Mouse (Mus musculus): ENCODE results near the gene Comtd1. TPM values are rescaled to one million over a fixed set of nuclear protein-coding genes. Genes with fewer than 3 reads are reported as not detected.

Comtd1 gene
- polyA plus RNA-seq, 1 experiment from 2014 or later: 38.8 TPM

- Histone ChIP-seq H3K4me2 (ENCODE audit: low read length) (no peak overlapping the region), H3K27me3 (ENCODE audit: control insufficient read depth, insufficient read depth, low read length) (no peaks in the 10 kb centered on the region), H3K36me3 (ENCODE audit: control insufficient read depth, insufficient read depth, low read length) (no peaks in the 10 kb centered on the region), H3K4me1 (ENCODE audit: control insufficient read depth, insufficient read depth, low read length) (no peaks in the 10 kb centered on the region), H3K4me3 (replicated peaks; ENCODE audit: low read depth, low read length) (no peak overlapping the region), H3K9me3 (ENCODE audit: control insufficient read depth, low read length) (no peaks in the 10 kb centered on the region), H3K27ac (replicated peaks; ENCODE audit: low read depth, low read length) (no peak overlapping the region), H3K9ac (replicated peaks; ENCODE audit: low read length) (no peak overlapping the region)
- no peak for ATAC-seq (ENCODE audit: low FRiP score, low TSS enrichment)
- WGBS: 84% methylated on average over 7 of the region's 7 CpGs
- DNase-seq: no peak
Observed at GRCm38 (mm10) chr14:21823897-21824296, 24.9 kb downstream of the Comtd1 start.

GRCm38 (mm10) chr14:21822795-21823374 is 25.9 kb downstream of the Comtd1 start:
- Histone ChIP-seq H3K27ac (replicated peaks; ENCODE audit: low read depth, low read length) (0 out of 2 replicates have a peak overlapping the region, but pooled peaks have one; percentile 26), H3K4me3 (replicated peaks; ENCODE audit: low read depth, low read length) (no peak overlapping the region), H3K4me2 (ENCODE audit: low read length) (no peak overlapping the region), H3K4me1 (ENCODE audit: control insufficient read depth, insufficient read depth, low read length) (no peaks in the 10 kb centered on the region), H3K36me3 (ENCODE audit: control insufficient read depth, insufficient read depth, low read length) (no peaks in the 10 kb centered on the region), H3K9me3 (ENCODE audit: control insufficient read depth, low read length) (no peaks in the 10 kb centered on the region), H3K27me3 (ENCODE audit: control insufficient read depth, insufficient read depth, low read length) (no peaks in the 10 kb centered on the region), H3K9ac (replicated peaks; ENCODE audit: low read length) (no peak overlapping the region)
- ATAC-seq (ENCODE audit: low FRiP score, low TSS enrichment): no peak
- WGBS: 61% methylated on average over 7 of the region's 7 CpGs
- DNase-seq: peak; percentile 45

- DNase-seq: no peak
- WGBS: 61% methylated on average over 7 of the region's 7 CpGs
Observed at GRCm38 (mm10) chr14:21822307-21822706, 26.5 kb downstream of the Comtd1 start.

GRCm38 (mm10) chr14:21820880-21821505 is 27.8 kb downstream of the Comtd1 start:
- no peaks in the 10 kb centered on the region for H3K27me3 ChIP-seq (ENCODE audit: control insufficient read depth, insufficient read depth, low read length)
- H3K27ac ChIP-seq (replicated peaks; ENCODE audit: low read depth, low read length): no peak overlapping the region
- H3K9me3 ChIP-seq (ENCODE audit: control insufficient read depth, low read length): no peaks in the 10 kb centered on the region
- ATAC-seq (ENCODE audit: low FRiP score, low TSS enrichment) (no peak), DNase-seq (no peak)
- H3K4me1 ChIP-seq (ENCODE audit: control insufficient read depth, insufficient read depth, low read length): no peaks in the 10 kb centered on the region
- H3K9ac ChIP-seq (replicated peaks; ENCODE audit: low read length): no peak overlapping the region
- 93% methylated on average over 4 of the region's 4 CpGs for WGBS
- H3K4me2 ChIP-seq (ENCODE audit: low read length): no peak overlapping the region
- H3K4me3 ChIP-seq (replicated peaks; ENCODE audit: low read depth, low read length): no peak overlapping the region
- no peaks in the 10 kb centered on the region for H3K36me3 ChIP-seq (ENCODE audit: control insufficient read depth, insufficient read depth, low read length)

More at GRCm38 (mm10) chr14:21822307-21822706, 26.5 kb downstream of the Comtd1 start:
- Histone ChIP-seq H3K27me3 (ENCODE audit: control insufficient read depth, insufficient read depth, low read length) (no peaks in the 10 kb centered on the region), H3K9ac (replicated peaks; ENCODE audit: low read length) (no peak overlapping the region), H3K27ac (replicated peaks; ENCODE audit: low read depth, low read length) (no peak overlapping the region), H3K4me3 (replicated peaks; ENCODE audit: low read depth, low read length) (no peak overlapping the region), H3K4me1 (ENCODE audit: control insufficient read depth, insufficient read depth, low read length) (no peaks in the 10 kb centered on the region), H3K36me3 (ENCODE audit: control insufficient read depth, insufficient read depth, low read length) (no peaks in the 10 kb centered on the region), H3K4me2 (ENCODE audit: low read length) (no peak overlapping the region), H3K9me3 (ENCODE audit: control insufficient read depth, low read length) (no peaks in the 10 kb centered on the region)
- no peak for ATAC-seq (ENCODE audit: low FRiP score, low TSS enrichment)

- H3K9ac ChIP-seq (replicated peaks; ENCODE audit: low read length): no peak overlapping the region
- no peaks in the 10 kb centered on the region for H3K36me3 ChIP-seq (ENCODE audit: control insufficient read depth, insufficient read depth, low read length)
- WGBS: 42% methylated on average over 4 of the region's 4 CpGs
- ATAC-seq (ENCODE audit: low FRiP score, low TSS enrichment): no peak
- no peak overlapping the region for H3K27ac ChIP-seq (replicated peaks; ENCODE audit: low read depth, low read length)
- DNase-seq: no peak
- H3K9me3 ChIP-seq (ENCODE audit: control insufficient read depth, low read length): no peaks in the 10 kb centered on the region
- no peak overlapping the region for H3K4me3 ChIP-seq (replicated peaks; ENCODE audit: low read depth, low read length)
- H3K27me3 ChIP-seq (ENCODE audit: control insufficient read depth, insufficient read depth, low read length): no peaks in the 10 kb centered on the region
- H3K4me1 ChIP-seq (ENCODE audit: control insufficient read depth, insufficient read depth, low read length): no peaks in the 10 kb centered on the region
- no peak overlapping the region for H3K4me2 ChIP-seq (ENCODE audit: low read length)
Observed at GRCm38 (mm10) chr14:21817453-21817852, 31.3 kb downstream of the Comtd1 start.

GRCm38 (mm10) chr14:21816255-21816654 is 32.5 kb downstream of the Comtd1 start:
- Histone ChIP-seq H3K27ac (replicated peaks; ENCODE audit: low read depth, low read length) (no peak overlapping the region), H3K9me3 (ENCODE audit: control insufficient read depth, low read length) (no peaks in the 10 kb centered on the region), H3K4me2 (ENCODE audit: low read length) (no peak overlapping the region), H3K4me1 (ENCODE audit: control insufficient read depth, insufficient read depth, low read length) (no peaks in the 10 kb centered on the region), H3K27me3 (ENCODE audit: control insufficient read depth, insufficient read depth, low read length) (no peaks in the 10 kb centered on the region), H3K9ac (replicated peaks; ENCODE audit: low read length) (no peak overlapping the region), H3K36me3 (ENCODE audit: control insufficient read depth, insufficient read depth, low read length) (no peaks in the 10 kb centered on the region), H3K4me3 (replicated peaks; ENCODE audit: low read depth, low read length) (no peak overlapping the region)
- DNase-seq (no peak), ATAC-seq (ENCODE audit: low FRiP score, low TSS enrichment) (no peak)
- 83% methylated on average over 3 of the region's 3 CpGs for WGBS

- Histone ChIP-seq H3K36me3 (ENCODE audit: control insufficient read depth, insufficient read depth, low read length) (no peaks in the 10 kb centered on the region), H3K9ac (replicated peaks; ENCODE audit: low read length) (no peak overlapping the region), H3K9me3 (ENCODE audit: control insufficient read depth, low read length) (no peaks in the 10 kb centered on the region), H3K4me3 (replicated peaks; ENCODE audit: low read depth, low read length) (no peak overlapping the region), H3K4me2 (ENCODE audit: low read length) (no peak overlapping the region), H3K27me3 (ENCODE audit: control insufficient read depth, insufficient read depth, low read length) (no peaks in the 10 kb centered on the region), H3K27ac (replicated peaks; ENCODE audit: low read depth, low read length) (no peak overlapping the region), H3K4me1 (ENCODE audit: control insufficient read depth, insufficient read depth, low read length) (no peaks in the 10 kb centered on the region)
- ATAC-seq (ENCODE audit: low FRiP score, low TSS enrichment) (no peak), DNase-seq (no peak)
- 92% methylated on average over 4 of the region's 4 CpGs for WGBS
Observed at GRCm38 (mm10) chr14:21814606-21815005, 34.2 kb downstream of the Comtd1 start.

GRCm38 (mm10) chr14:21813847-21814246 is 34.9 kb downstream of the Comtd1 start:
- no peaks in the 10 kb centered on the region for H3K4me1 ChIP-seq (ENCODE audit: control insufficient read depth, insufficient read depth, low read length)
- H3K27me3 ChIP-seq (ENCODE audit: control insufficient read depth, insufficient read depth, low read length): no peaks in the 10 kb centered on the region
- H3K27ac ChIP-seq (replicated peaks; ENCODE audit: low read depth, low read length): no peak overlapping the region
- no peak overlapping the region for H3K9ac ChIP-seq (replicated peaks; ENCODE audit: low read length)
- WGBS: 87% methylated on average over 3 of the region's 3 CpGs
- no peak overlapping the region for H3K4me2 ChIP-seq (ENCODE audit: low read length)
- ATAC-seq (ENCODE audit: low FRiP score, low TSS enrichment): no peak
- H3K9me3 ChIP-seq (ENCODE audit: control insufficient read depth, low read length): no peaks in the 10 kb centered on the region
- DNase-seq: no peak
- H3K36me3 ChIP-seq (ENCODE audit: control insufficient read depth, insufficient read depth, low read length): no peaks in the 10 kb centered on the region
- no peak overlapping the region for H3K4me3 ChIP-seq (replicated peaks; ENCODE audit: low read depth, low read length)

- Histone ChIP-seq H3K9ac (replicated peaks; ENCODE audit: low read length) (no peak overlapping the region), H3K4me1 (ENCODE audit: control insufficient read depth, insufficient read depth, low read length) (no peaks in the 10 kb centered on the region), H3K27ac (replicated peaks; ENCODE audit: low read depth, low read length) (no peak overlapping the region), H3K9me3 (ENCODE audit: control insufficient read depth, low read length) (no peaks in the 10 kb centered on the region), H3K36me3 (ENCODE audit: control insufficient read depth, insufficient read depth, low read length) (no peaks in the 10 kb centered on the region), H3K4me2 (ENCODE audit: low read length) (no peak overlapping the region), H3K27me3 (ENCODE audit: control insufficient read depth, insufficient read depth, low read length) (no peaks in the 10 kb centered on the region), H3K4me3 (replicated peaks; ENCODE audit: low read depth, low read length) (no peak overlapping the region)
- WGBS: 89% methylated on average over 4 of the region's 4 CpGs
- DNase-seq (no peak), ATAC-seq (ENCODE audit: low FRiP score, low TSS enrichment) (no peak)
Observed at GRCm38 (mm10) chr14:21813216-21813615, 35.6 kb downstream of the Comtd1 start.

Data from midbrain, embryonic 14.5 days (tissue).